Mouse (Mus musculus): Measurements from ENCODE around the gene Spint4. TPM values are rescaled to one million over a fixed set of nuclear protein-coding genes. Genes with fewer than 3 reads are reported as not detected.
A peak's percentile ranks its signal among the peaks of the same experiment; 100 is the strongest.

Gene Spint4
- polyA plus RNA-seq, 1 experiment = not detected

- 32% methylated on average over 6 of the region's 6 CpGs for WGBS
Observed at GRCm38 (mm10) chr2:164725895-164726619, 27.8 kb downstream of the Spint4 start.

GRCm38 (mm10) chr2:164731719-164732118 lies 33.4 kb downstream of the Spint4 start:
- Histone ChIP-seq H3K4me1 (replicated peaks; ENCODE audit: control insufficient read depth, insufficient read depth, low read length) (no peaks in the 10 kb centered on the region), H3K27me3 (ENCODE audit: control insufficient read depth, insufficient read depth, low read length) (no peaks in the 10 kb centered on the region), H3K36me3 (ENCODE audit: control insufficient read depth, insufficient read depth, low read length) (no peaks in the 10 kb centered on the region), H3K27ac (ENCODE audit: control insufficient read depth, insufficient read depth, low read length) (no peak overlapping the region), H3K4me3 (ENCODE audit: control insufficient read depth, insufficient read depth, low read length) (no peak overlapping the region)
- 92% methylated on average over 5 of the region's 5 CpGs for WGBS
- no peak for DNase-seq
- TF ChIP-seq CTCF (IDR thresholded peaks at IDR 0.05; ENCODE audit: borderline replicate concordance, control insufficient read depth, extremely low read depth, insufficient read depth, low read length, poor library complexity) (no peak), POLR2A (IDR thresholded peaks at IDR 0.05; ENCODE audit: control insufficient read depth, extremely low read depth, insufficient read depth, low read length, poor library complexity) (no peak)

More at GRCm38 (mm10) chr2:164725895-164726619, 27.8 kb downstream of the Spint4 start:
- H3K36me3 ChIP-seq (ENCODE audit: control insufficient read depth, insufficient read depth, low read length) = no peaks in the 10 kb centered on the region
- H3K4me3 ChIP-seq (ENCODE audit: control insufficient read depth, insufficient read depth, low read length) = no peak overlapping the region
- no peaks in the 10 kb centered on the region; the same call in 1 of the 2 replicates for H3K4me1 ChIP-seq (replicated peaks; ENCODE audit: control insufficient read depth, insufficient read depth, low read length)
- H3K27me3 ChIP-seq (ENCODE audit: control insufficient read depth, insufficient read depth, low read length) = no peaks in the 10 kb centered on the region
- H3K27ac ChIP-seq (ENCODE audit: control insufficient read depth, insufficient read depth, low read length) = no peak overlapping the region
- TF ChIP-seq CTCF (IDR thresholded peaks at IDR 0.05; ENCODE audit: borderline replicate concordance, control insufficient read depth, extremely low read depth, insufficient read depth, low read length, poor library complexity) = no peak
- no peak for TF ChIP-seq POLR2A (IDR thresholded peaks at IDR 0.05; ENCODE audit: control insufficient read depth, extremely low read depth, insufficient read depth, low read length, poor library complexity)
- DNase-seq = peak; percentile 63

- WGBS = 93% methylated on average over 2 of the region's 2 CpGs
Observed at GRCm38 (mm10) chr2:164733259-164733658, 35.0 kb downstream of the Spint4 start.

GRCm38 (mm10) chr2:164734839-164735238 lies 36.5 kb downstream of the Spint4 start:
- 95% methylated on average over 5 of the region's 5 CpGs for WGBS
- DNase-seq = no peak
- Histone ChIP-seq H3K27ac (ENCODE audit: control insufficient read depth, insufficient read depth, low read length) (no peak overlapping the region), H3K27me3 (ENCODE audit: control insufficient read depth, insufficient read depth, low read length) (no peaks in the 10 kb centered on the region), H3K4me1 (replicated peaks; ENCODE audit: control insufficient read depth, insufficient read depth, low read length) (no peaks in the 10 kb centered on the region), H3K36me3 (ENCODE audit: control insufficient read depth, insufficient read depth, low read length) (no peaks in the 10 kb centered on the region), H3K4me3 (ENCODE audit: control insufficient read depth, insufficient read depth, low read length) (no peak overlapping the region)
- no peak for TF ChIP-seq CTCF (IDR thresholded peaks at IDR 0.05; ENCODE audit: borderline replicate concordance, control insufficient read depth, extremely low read depth, insufficient read depth, low read length, poor library complexity)
- no peak for TF ChIP-seq POLR2A (IDR thresholded peaks at IDR 0.05; ENCODE audit: control insufficient read depth, extremely low read depth, insufficient read depth, low read length, poor library complexity)

More at GRCm38 (mm10) chr2:164733259-164733658, 35.0 kb downstream of the Spint4 start:
- Histone ChIP-seq H3K36me3 (ENCODE audit: control insufficient read depth, insufficient read depth, low read length) (no peaks in the 10 kb centered on the region), H3K27me3 (ENCODE audit: control insufficient read depth, insufficient read depth, low read length) (no peaks in the 10 kb centered on the region), H3K4me3 (ENCODE audit: control insufficient read depth, insufficient read depth, low read length) (no peak overlapping the region), H3K27ac (ENCODE audit: control insufficient read depth, insufficient read depth, low read length) (no peak overlapping the region), H3K4me1 (replicated peaks; ENCODE audit: control insufficient read depth, insufficient read depth, low read length) (no peaks in the 10 kb centered on the region)
- TF ChIP-seq CTCF (IDR thresholded peaks at IDR 0.05; ENCODE audit: borderline replicate concordance, control insufficient read depth, extremely low read depth, insufficient read depth, low read length, poor library complexity) (no peak), POLR2A (IDR thresholded peaks at IDR 0.05; ENCODE audit: control insufficient read depth, extremely low read depth, insufficient read depth, low read length, poor library complexity) (no peak)
- DNase-seq = no peak

- no peak overlapping the region for H3K4me3 ChIP-seq (ENCODE audit: control insufficient read depth, insufficient read depth, low read length)
- no peaks in the 10 kb centered on the region for H3K36me3 ChIP-seq (ENCODE audit: control insufficient read depth, insufficient read depth, low read length)
- no peaks in the 10 kb centered on the region for H3K4me1 ChIP-seq (replicated peaks; ENCODE audit: control insufficient read depth, insufficient read depth, low read length)
- no peak overlapping the region for H3K27ac ChIP-seq (ENCODE audit: control insufficient read depth, insufficient read depth, low read length)
- H3K27me3 ChIP-seq (ENCODE audit: control insufficient read depth, insufficient read depth, low read length) = no peaks in the 10 kb centered on the region
- WGBS = 89% methylated on average over 5 of the region's 5 CpGs
- no peak for TF ChIP-seq POLR2A (IDR thresholded peaks at IDR 0.05; ENCODE audit: control insufficient read depth, extremely low read depth, insufficient read depth, low read length, poor library complexity)
- no peak for TF ChIP-seq CTCF (IDR thresholded peaks at IDR 0.05; ENCODE audit: borderline replicate concordance, control insufficient read depth, extremely low read depth, insufficient read depth, low read length, poor library complexity)
- no peak for DNase-seq
Observed at GRCm38 (mm10) chr2:164735446-164735845, 37.1 kb downstream of the Spint4 start.

- no peak overlapping the region for H3K27ac ChIP-seq (ENCODE audit: control insufficient read depth, insufficient read depth, low read length)
- no peaks in the 10 kb centered on the region for H3K27me3 ChIP-seq (ENCODE audit: control insufficient read depth, insufficient read depth, low read length)
- H3K4me1 ChIP-seq (replicated peaks; ENCODE audit: control insufficient read depth, insufficient read depth, low read length) = no peaks in the 10 kb centered on the region
- no peak for DNase-seq
- H3K4me3 ChIP-seq (ENCODE audit: control insufficient read depth, insufficient read depth, low read length) = no peak overlapping the region
- WGBS = 87% methylated on average over 3 of the region's 3 CpGs
- H3K36me3 ChIP-seq (ENCODE audit: control insufficient read depth, insufficient read depth, low read length) = no peaks in the 10 kb centered on the region
- TF ChIP-seq POLR2A (IDR thresholded peaks at IDR 0.05; ENCODE audit: control insufficient read depth, extremely low read depth, insufficient read depth, low read length, poor library complexity) = no peak
- TF ChIP-seq CTCF (IDR thresholded peaks at IDR 0.05; ENCODE audit: borderline replicate concordance, control insufficient read depth, extremely low read depth, insufficient read depth, low read length, poor library complexity) = no peak
Observed at GRCm38 (mm10) chr2:164737377-164738090, 39.2 kb downstream of the Spint4 start.

Measured in thymus, adult 2 months (tissue).